Mouse (Mus musculus) cortical plate, adult 2 months (tissue): ENCODE measurements around the gene Oscp1.

Source experiments
- CTCF ChIP-seq: fragments of 200-500 bp; IDR thresholded peaks from 2 replicates; pipeline ENCODE4 v1.5.1; 2011; ENCODE audit warnings: mild to moderate bottlenecking, control low read depth, low read length; ENCODE audit not compliant: insufficient read depth; ENCODE audit errors: extremely low read depth
- POLR2A ChIP-seq: fragments of 200-500 bp; IDR thresholded peaks from 2 replicates; pipeline ENCODE4 v1.6.1; 2011; ENCODE audit warnings: mild to moderate bottlenecking, low read length, control low read depth; ENCODE audit not compliant: insufficient read depth; ENCODE audit errors: extremely low read depth

DNA sequence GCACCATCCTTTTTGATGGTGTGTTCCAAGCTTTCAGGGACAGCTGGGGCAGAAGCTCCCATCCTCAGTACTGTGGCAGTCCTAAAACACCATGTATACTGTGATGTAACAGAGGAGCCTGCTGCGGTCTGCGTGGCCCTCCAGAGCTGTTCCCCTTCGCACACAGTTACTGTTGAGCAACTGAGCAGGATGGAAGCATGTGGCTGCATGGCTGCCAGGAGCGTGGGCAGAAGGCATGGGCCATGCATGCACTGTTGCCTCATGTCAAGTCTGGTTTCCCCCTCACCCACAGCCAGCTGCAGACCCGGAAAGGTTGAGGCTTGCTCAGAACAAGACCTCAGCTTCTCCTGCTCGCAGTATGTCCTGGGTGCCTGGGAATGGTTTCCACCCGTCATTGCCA lies 6.9 kb downstream of the Oscp1 start:
- TF ChIP-seq CTCF: no peak
- TF ChIP-seq POLR2A: no peak
